Mouse (Mus musculus) ES-E14 (cell line): ENCODE results near the gene Sypl2.

Experiments
- CHD2 ChIP-seq: IDR thresholded peaks from 2 replicates; pipeline ENCODE4 v1.6.1; 2014; ENCODE audit warnings: mild to moderate bottlenecking, low read depth, low read length, inconsistent platforms
- HCFC1 ChIP-seq: IDR thresholded peaks from 2 replicates; pipeline ENCODE4 v1.6.1; 2012; ENCODE audit warnings: low read length, inconsistent platforms, borderline replicate concordance; ENCODE audit not compliant: insufficient read depth
- MAFK ChIP-seq: IDR thresholded peaks from 2 replicates; pipeline ENCODE4 v1.6.1; 2014; ENCODE audit warnings: mild to moderate bottlenecking, low read depth, low read length, inconsistent platforms; ENCODE audit not compliant: insufficient read depth
- ZC3H11A ChIP-seq: IDR thresholded peaks from 2 replicates; pipeline ENCODE4 v1.6.1; 2012; ENCODE audit warnings: low read depth, mild to moderate bottlenecking, inconsistent platforms, low read length, borderline replicate concordance
- ZNF384 ChIP-seq: IDR thresholded peaks from 2 replicates; pipeline ENCODE4 v1.6.1; 2012; ENCODE audit warnings: low read depth, low read length, inconsistent platforms

- TF ChIP-seq ZNF384 (no peak), CHD2 (no peak), ZC3H11A (no peak), MAFK (no peak), HCFC1 (no peak)
Measured at GRCm38 (mm10) chr3:108220661-108221060, 5.8 kb downstream of the Sypl2 start.
